Mouse (Mus musculus): ENCODE measurements at regions not wholly inside any gene's neighbourhood (a gene's known extent, or its start where the extent isn't known, plus 50 kb on each side); places are given as distances from the start of the nearest gene placed in this dataset.

DNA sequence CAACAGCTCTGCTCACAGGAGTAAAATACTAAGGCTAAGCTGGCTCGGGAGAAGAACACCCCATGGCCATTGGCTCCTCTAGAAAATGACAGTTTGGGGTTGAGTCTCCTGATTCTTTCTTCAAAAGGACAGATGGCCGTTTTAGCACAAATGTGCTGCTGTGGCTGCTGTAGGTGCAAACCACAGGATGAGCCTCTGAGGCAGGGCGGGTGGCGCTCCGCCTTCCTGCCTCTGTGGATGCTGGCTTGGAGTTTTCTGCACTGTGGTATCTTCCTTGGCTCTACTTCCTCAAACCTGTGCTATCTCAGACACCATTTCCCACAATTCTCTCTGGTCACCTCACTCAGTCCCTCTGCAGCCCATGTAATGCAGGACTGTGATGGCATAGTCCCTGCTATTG is 317.8 kb upstream of the Prickle1 start:
- 0 out of 2 replicates have a peak, but pooled peaks have one; percentile 47 for ATAC-seq (replicated peaks; ENCODE audit: low FRiP score, low TSS enrichment, poor library complexity, severe bottlenecking)

DNA sequence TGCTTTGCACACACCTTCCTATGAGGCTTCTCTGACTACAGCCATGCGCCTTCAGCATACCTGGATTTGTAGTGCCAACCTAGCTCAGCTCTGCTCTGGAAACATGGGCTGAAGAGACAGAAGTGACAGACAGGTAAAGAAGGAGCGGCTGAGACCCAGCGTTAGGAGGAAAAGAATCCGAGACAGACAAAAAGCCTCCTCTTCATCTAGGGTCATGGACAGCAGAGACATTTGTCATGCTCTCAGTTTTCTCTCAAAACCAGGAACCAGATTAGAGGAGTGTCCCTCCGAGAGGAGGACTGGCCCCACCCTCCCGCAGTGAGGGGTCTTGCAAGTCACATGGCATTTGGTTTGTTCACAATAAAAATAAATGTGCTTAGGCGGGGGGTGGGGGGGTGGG is 317.4 kb upstream of the Prickle1 start:
- ATAC-seq (replicated peaks; ENCODE audit: low FRiP score, low TSS enrichment, poor library complexity, severe bottlenecking): no peak

DNA sequence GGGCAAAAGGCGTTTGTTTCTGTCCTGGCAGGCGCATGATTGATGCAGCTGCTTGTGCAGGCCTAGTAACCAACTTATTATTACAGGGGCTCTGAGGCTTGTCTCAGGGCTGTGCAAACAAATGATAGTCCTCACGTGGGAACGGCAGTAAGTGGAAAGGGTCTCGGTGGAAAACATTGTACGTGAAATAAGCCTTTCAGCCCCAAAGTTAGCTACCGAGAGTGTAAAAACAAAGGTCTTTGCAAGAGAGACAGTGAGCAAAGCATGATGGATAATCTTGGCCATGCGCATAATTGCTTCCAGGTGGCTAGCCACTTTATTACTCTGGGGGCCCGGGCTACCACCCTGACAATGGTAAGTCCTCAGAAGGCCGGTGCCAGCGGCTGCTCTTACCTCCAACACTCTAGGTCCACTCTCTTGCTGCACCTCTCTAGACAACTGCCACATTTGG is 315.3 kb upstream of the Prickle1 start:
- no peak for ATAC-seq (replicated peaks; ENCODE audit: low FRiP score, low TSS enrichment, poor library complexity, severe bottlenecking)

- ATAC-seq (replicated peaks; ENCODE audit: low FRiP score, low TSS enrichment, poor library complexity, severe bottlenecking): no peak
These were observed 314.5 kb upstream of the Prickle1 start for GRCm38 (mm10) chr15:93910158-93910557.

DNA sequence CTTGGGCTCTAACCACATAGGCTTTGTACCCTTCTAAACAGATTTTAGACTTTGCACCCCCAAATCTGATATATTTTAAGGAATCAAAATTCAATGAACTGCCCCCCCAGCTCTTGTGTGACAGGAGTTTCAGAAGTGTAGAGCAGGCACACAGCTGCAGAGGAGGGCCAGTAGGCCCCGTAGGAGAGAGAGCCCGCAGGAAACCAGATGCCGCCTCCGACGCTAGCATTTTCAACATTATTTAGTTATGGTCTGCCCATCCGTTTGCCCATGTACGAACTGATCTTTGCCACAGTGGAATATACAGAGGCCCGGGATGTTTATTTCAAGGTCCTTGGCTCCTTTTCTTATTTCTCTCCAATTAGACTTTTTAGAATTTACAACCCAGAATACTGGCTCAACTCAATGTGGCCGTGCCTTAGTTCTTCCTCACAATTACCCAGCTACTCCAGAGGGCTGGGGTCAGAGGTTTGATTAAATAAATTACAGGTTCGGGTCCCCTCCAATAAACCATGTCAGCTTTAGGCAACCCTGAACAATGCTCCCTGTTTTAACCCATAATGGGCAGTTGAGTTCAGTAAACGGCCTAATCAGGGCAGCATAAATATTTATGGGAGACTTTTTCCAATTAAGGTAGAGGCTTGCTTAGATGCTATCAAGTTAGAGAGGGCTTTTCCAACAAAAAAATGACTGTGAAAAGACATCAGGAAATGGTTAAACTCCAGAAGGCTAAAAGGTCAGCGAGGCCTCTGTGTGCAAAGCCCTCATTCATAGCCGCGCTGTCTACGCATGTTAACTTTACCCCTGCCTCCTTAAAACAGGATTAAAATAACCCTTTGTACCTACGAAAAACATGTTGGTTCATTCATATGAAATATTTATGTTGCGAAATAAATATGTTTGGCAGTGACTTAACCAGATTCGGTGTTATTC is 308.2 kb upstream of the Prickle1 start:
- ATAC-seq (replicated peaks; ENCODE audit: low FRiP score, low TSS enrichment, poor library complexity, severe bottlenecking): no peak

GRCm38 (mm10) chr15:93882826-93883225 is 287.1 kb upstream of the Prickle1 start:
- no peak for ATAC-seq (replicated peaks; ENCODE audit: low FRiP score, low TSS enrichment, poor library complexity, severe bottlenecking)

DNA sequence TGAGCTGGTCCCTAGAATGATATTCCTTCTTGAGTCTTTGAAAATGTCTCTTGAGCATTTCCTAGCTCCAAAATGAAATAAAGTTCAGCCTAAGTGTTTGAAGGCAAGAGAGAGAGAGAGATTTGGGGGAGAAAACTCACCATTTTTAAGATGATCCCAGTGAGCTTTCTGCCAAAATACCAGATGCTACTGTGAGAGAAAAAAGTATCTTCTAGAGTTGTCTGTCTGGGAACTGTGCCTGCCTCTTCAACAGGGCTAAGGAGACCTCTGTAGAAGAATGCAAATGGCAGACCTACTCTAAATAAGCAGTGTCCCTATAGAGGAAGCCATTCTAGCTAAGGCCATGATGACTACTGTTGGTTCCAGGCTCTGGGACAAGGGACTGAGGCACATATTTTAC is 285.6 kb upstream of the Prickle1 start:
- no peak for ATAC-seq (replicated peaks; ENCODE audit: low FRiP score, low TSS enrichment, poor library complexity, severe bottlenecking)

- no peak for ATAC-seq (replicated peaks; ENCODE audit: low FRiP score, low TSS enrichment, poor library complexity, severe bottlenecking)
These were observed 284.6 kb upstream of the Prickle1 start for GRCm38 (mm10) chr15:93880302-93880701.

DNA sequence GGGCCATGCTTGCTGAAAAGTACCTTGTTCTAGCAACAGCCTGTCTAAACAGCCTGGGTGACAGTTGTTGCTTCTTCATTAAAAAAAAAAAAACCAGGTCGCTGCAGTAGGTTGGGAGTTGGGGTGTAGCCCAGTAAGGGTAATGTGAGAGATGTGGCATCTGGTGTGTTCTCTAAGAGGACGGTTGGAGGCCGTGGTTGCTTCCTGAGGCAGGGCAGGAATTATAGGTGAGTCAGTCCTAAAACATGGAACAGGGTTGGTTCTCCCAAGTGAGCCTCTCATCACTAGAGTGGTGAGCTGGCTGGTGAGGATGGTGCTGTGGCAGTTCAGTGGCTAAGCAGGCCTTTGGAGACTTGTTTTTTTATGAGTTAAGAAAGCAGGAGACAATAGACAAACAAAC is 283.3 kb upstream of the Prickle1 start:
- ATAC-seq (replicated peaks; ENCODE audit: low FRiP score, low TSS enrichment, poor library complexity, severe bottlenecking): no peak

- ATAC-seq (replicated peaks; ENCODE audit: low FRiP score, low TSS enrichment, poor library complexity, severe bottlenecking): no peak
These were observed 280.6 kb upstream of the Prickle1 start for GRCm38 (mm10) chr15:93876335-93876734.

DNA sequence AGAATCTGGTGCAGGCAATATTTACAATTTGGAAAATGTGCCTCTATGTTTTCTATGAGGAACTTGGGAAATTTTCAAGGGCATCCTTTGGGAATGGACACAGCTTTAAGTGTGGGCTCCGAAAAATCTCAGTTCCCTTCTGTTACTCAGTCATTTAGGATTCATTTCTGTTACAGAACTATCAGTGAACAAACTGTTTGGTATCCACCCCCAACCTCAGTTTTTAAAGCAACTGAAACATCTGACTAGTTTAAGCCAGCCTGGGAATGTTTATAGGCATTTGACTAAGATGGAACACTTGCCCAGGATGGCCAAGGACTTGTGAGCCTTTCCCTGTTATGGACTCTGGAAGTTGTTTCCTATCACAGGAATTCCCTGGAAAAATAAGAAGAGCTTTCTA is 280.0 kb upstream of the Prickle1 start:
- ATAC-seq (replicated peaks; ENCODE audit: low FRiP score, low TSS enrichment, poor library complexity, severe bottlenecking): no peak

DNA sequence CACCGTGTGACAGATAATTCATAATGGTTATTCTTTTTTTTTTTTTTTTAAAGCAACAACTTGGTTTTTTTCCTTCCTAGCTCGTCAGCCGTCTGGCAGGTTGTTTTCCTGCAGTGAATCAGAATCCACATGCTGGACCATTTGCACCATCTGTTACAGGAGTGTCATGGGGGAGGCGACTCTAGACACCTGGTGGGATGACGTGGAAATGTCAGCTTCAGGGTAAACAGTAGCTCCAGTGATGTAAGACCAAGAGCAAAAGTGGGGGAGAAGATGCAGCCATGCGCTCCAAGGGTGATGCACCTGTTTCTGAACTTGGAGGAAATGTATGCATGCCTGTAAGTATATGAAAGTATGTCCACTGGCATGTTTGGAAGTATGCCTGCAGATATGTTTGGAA is 278.5 kb upstream of the Prickle1 start:
- no peak for ATAC-seq (replicated peaks; ENCODE audit: low FRiP score, low TSS enrichment, poor library complexity, severe bottlenecking)

DNA sequence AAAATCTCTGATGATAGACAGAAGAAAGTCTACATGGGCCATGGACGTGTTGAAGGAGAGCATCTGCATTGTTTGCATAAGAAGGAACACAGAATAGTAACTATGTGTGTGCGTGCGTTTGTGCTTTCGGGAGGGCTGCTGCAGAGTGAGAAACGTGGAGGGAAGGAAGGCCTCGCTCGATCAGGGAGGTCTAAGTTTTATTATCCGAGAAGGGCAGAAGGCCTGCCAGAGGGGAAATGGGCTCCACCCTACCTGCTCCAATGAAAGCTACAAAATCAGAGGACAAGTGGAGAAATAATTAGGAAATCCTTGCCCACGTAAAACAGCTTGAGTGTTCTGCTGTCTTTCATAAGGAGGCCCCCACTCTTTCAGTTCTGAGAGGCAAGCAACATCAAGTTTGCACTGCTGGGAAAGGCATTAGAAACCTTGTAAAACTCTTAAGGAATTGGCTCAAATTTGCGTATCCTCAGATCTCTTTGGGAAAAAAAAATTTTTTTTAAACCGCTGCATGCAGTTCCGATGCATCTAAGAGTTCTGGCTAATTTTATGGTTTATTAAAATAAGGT is 261.7 kb upstream of the Prickle1 start:
- ATAC-seq (replicated peaks; ENCODE audit: low FRiP score, low TSS enrichment, poor library complexity, severe bottlenecking): no peak

- no peak for ATAC-seq (replicated peaks; ENCODE audit: low FRiP score, low TSS enrichment, poor library complexity, severe bottlenecking)
These were observed 257.5 kb upstream of the Prickle1 start for GRCm38 (mm10) chr15:93853221-93853620.

- ATAC-seq (replicated peaks; ENCODE audit: low FRiP score, low TSS enrichment, poor library complexity, severe bottlenecking): no peak
These were observed 256.4 kb upstream of the Prickle1 start for GRCm38 (mm10) chr15:93852126-93852525.

DNA sequence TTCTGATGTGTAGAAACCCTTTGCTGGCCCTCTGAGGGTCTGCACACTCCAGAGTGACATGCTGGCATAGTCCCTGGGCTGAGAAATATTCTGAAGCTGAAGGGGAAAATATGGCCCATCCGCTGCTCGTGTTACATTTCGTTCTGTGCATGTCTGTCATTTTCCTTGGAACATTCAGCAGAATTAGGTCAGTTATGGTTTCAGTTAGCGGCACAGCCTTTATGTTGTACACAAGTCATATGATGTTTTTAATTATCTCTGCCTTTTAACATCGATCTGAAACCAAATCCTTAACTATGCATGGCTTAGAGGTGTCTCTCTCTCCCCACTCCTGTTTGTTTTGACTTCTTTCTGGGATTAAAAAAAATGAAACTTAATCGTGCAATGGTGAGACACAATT is 254.7 kb upstream of the Prickle1 start:
- no peak for ATAC-seq (replicated peaks; ENCODE audit: low FRiP score, low TSS enrichment, poor library complexity, severe bottlenecking)

DNA sequence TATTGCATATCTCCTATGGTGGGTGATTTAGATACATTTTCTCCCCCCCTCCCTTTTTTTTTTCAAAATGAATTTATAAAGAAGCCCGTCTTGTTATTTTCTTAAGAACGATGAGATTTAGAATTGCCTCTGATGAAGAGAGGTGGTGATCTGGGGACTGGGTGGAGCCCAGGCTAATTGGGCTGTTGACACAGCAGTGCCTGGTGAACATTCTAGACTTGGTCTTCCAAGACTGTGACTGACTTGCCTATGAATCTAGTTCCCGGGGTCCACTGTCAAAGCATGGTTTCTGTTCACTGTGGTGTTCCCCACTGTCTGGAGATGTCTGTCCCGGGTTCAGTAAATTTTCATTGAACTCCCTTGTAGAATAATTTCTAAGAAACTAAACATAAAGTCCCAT is 253.1 kb upstream of the Prickle1 start:
- no peak for ATAC-seq (replicated peaks; ENCODE audit: low FRiP score, low TSS enrichment, poor library complexity, severe bottlenecking)

GRCm38 (mm10) chr15:93846797-93847196 is 251.1 kb upstream of the Prickle1 start:
- no peak for ATAC-seq (replicated peaks; ENCODE audit: low FRiP score, low TSS enrichment, poor library complexity, severe bottlenecking)

DNA sequence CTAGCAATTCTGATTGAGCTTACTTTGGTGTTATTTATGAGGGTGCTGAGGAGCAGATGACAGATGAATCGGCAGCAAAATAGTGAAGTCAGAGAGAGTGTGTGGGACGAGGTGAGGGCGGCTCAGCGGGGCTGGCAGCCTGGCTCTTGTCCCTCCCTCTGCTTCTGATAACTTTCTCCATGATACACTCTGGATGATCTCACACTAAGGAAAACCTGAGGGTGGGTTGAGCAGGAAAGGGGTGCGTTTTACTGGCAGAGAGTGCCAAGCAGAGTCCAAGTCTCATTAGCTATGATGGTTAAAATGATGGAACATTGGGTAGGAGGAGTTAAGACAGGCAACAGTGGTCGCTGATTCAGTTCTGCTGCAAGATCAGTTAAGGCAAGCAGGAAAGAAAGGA is 250.1 kb upstream of the Prickle1 start:
- no peak for ATAC-seq (replicated peaks; ENCODE audit: low FRiP score, low TSS enrichment, poor library complexity, severe bottlenecking)

DNA sequence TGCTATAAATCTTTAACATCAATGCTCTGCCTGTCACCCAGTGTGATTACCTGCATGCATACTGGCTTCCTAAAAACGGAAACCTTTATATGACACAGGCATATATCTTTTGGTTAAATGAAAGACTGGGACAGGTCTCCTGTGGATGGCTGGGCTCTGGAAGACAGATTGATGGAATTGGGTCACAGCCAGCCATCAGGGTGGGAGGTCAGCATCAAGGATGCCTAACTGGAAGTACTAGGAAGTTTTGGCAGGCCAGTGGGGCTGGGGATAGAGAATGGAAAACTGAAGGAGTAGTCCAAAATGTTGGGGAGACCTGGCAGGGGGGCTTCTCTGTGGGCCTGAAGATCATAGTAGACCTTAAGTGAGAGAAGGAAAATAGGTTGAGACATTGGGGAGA is 237.3 kb upstream of the Prickle1 start:
- no peak for ATAC-seq (replicated peaks; ENCODE audit: low FRiP score, low TSS enrichment, poor library complexity, severe bottlenecking)

DNA sequence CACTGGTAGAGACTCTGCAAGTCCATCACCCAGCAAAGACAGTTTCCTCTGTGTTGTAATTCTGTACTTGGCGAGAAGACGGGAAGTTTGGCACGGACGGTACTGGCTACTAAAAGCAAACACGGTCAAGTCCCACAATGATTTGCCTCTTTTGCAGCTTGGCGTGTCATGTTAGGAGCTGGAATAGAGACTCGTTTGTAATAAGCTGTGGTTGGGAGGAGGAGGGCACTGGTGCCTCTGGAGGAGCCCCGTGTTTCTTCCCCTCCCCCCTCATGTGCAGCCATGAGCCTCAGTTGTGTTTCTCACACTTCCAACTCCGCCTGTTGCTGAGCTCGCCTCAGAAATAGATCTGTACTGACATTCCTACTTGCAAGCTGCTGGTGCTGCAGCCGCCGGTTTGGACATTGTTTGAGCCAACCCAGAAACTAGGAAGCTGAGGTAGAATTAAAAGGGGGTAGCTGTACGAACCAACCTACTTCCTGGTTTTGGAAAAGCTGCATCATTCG is 236.8 kb upstream of the Prickle1 start:
- no peak for ATAC-seq (replicated peaks; ENCODE audit: low FRiP score, low TSS enrichment, poor library complexity, severe bottlenecking)
